Mouse (Mus musculus) ovary, postnatal 36 days (tissue): ENCODE measurements around the gene Fcrl6.
A peak's percentile ranks its signal among the peaks of the same experiment; 100 is the strongest.

ENCODE experiments used
- DNase-seq: peaks from one replicate; pipeline ENCODE4 v3.0.0; 2022; ENCODE audit warnings: low spot score, mixed read lengths

The Fcrl6 gene

DNA sequence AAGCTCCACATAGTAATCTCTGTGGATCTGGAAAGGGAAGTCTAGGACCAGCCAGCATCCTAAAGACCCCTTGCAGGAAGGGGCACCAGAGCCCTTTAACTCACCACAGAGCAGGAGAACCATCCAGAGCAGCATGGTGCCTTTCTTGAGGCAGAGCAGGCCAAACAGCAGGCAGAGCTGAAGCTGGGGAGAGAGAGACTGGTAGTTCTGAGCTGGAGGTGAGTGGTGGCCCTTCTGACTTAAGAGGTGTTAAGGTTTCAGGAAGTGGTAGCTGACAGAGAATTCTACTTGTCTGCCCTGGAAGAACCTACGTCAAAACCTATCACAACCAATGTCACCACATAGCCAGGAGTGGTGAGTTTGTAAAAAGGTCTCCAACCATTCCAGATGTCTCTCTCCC, at the start of gene Fcrl6:
TSS of gene Fcrl6 (minus strand) at position 226 of the 400 bp plus-strand sequence.
- DNase-seq, result no peak

- DNase-seq, result no peak
These were observed 49.1 kb upstream of the Fcrl6 start for GRCm38 (mm10) chr1:172651288-172651987.

GRCm38 (mm10) chr1:172650519-172651287, 48.4 kb upstream of the Fcrl6 start:
- no peak for DNase-seq

- no peak for DNase-seq
These were observed 47.0 kb upstream of the Fcrl6 start for GRCm38 (mm10) chr1:172649396-172649795.

GRCm38 (mm10) chr1:172647236-172647635, 44.9 kb upstream of the Fcrl6 start:
- DNase-seq, result no peak

- DNase-seq, result no peak
These were observed 36.4 kb upstream of the Fcrl6 start for GRCm38 (mm10) chr1:172638781-172639180.

DNA sequence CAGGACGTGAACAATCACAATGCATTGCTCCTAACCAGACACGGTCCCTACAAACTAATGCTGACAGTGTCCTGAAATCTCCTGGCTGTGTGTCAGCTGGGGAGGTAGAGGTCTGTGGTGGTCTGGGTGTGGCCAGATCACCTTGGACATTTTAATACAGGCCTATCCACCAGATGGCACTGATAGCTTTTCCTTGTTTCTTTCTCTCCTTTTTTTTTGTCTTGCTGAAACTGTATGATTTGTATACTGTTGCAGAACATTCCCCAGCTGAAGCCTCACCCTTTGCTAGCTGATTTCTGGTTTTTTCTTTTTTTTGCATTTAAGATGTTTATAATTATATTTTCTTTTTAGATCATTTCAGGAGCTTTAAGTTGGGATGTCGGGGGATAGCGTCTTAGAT, 35.5 kb upstream of the Fcrl6 start:
- no peak for DNase-seq

DNA sequence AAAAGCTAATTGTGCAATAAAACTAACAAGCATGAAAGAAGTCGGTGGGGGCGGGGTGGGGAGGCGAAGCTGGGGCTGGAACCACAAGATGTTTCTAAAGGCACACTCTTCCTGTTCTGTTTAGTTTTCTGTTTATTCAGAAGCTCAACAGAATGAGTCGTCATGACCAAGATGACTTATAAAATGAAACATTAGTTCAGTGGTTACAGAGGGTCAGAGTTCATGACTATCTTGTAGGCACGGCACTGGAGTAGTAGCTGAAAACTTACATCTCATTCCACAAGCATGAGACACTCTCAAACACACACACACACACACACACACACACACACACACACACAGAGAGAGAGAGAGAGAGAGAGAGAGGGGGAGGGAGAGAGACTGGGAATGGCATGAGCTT, 33.9 kb upstream of the Fcrl6 start:
- DNase-seq, result no peak

DNA sequence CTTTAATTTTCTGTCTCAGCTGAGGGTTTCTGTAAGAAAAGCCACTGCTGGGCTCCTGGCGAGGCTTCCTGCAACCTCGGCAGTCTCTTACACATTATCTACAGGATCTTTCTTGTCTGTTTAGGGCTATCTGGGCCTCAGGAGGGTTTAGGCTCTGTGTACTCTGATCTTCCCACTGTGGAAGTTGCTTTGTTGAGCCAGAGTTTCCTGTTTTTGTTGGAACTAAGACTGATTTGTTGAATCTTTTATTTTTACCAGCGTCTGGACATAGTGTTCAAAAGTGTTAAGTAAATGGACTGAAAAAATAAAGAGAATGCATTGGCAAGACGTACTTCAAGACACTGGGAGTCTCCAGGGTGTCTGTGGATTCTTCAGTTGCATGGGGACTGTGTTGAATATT, 32.9 kb upstream of the Fcrl6 start:
- DNase-seq, result no peak

- no peak for DNase-seq
These were observed 31.8 kb upstream of the Fcrl6 start for GRCm38 (mm10) chr1:172634136-172634535.

- DNase-seq, result peak; percentile 96
These were observed 30.3 kb upstream of the Fcrl6 start, which contains the start of gene Dusp23 for GRCm38 (mm10) chr1:172632451-172633326. TSS of gene Dusp23 (minus strand) at chr1:172632962.

GRCm38 (mm10) chr1:172631721-172632120, 29.4 kb upstream of the Fcrl6 start:
- no peak for DNase-seq

DNA sequence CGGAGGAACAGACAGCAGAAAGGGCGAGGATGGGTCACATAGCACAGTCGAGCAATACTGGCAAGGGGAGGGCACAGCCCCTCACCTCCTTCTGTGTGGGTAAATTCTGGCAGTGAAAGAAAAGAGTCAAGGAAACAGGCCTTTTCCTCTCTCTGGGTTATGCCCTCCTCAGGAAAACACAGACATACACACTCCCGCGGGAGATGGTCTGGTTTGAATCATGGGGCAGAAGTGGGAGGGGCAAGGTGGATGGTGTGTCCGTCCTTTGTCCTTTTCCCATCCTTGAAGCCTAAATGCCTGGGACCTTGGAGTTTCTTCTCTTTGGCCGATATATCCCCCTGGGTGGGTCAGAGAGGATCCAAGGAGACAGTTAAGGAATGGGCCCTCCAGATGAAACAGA, 27.5 kb upstream of the Fcrl6 start:
- no peak for DNase-seq

- no peak for DNase-seq
These were observed 24.0 kb upstream of the Fcrl6 start for GRCm38 (mm10) chr1:172626306-172626705.

GRCm38 (mm10) chr1:172624081-172624480, 21.7 kb upstream of the Fcrl6 start:
- DNase-seq, result no peak

DNA sequence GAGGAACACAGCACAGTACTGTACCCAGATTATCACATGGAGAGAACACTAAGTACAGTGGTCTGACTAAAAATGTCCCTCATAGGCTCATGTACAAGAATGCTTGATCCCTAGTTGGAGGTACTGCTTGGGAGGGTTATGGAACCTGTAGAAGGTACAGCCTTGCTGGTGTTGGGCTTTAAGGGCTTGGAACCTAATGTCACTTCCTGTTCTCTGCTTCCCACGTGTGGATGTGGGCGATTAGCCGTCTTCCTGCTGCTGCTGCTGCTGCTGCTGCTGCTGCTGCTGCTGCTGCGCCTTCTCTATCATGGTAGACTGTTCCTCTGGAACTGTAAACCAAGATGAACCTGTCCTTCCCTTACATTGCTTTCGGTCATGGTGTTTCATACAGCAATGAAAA, 21.2 kb upstream of the Fcrl6 start:
- no peak for DNase-seq

GRCm38 (mm10) chr1:172619235-172619634, 16.9 kb upstream of the Fcrl6 start:
- DNase-seq, result peak; percentile 68

DNA sequence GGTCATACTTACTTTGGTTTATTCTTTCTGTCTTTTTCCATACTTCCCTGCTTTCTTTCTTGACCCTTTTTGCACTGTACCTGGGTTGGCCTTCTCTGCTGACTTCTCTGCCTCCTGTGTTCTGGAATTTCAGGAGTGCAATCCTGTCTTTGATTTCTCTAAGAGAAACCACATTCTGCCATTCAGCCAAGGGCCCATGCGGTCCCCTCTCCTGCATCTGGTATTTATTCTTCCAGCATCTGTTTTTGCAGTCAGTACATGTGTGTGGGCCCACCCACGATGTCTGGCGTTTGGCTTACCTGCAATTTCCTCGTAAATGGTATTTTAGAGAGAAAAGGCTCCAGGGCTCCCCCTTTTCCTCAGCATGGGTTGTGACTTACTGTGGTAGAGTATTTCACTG, 15.8 kb upstream of the Fcrl6 start:
- DNase-seq, result no peak

GRCm38 (mm10) chr1:172617365-172618076, 15.2 kb upstream of the Fcrl6 start:
- DNase-seq, result no peak

DNA sequence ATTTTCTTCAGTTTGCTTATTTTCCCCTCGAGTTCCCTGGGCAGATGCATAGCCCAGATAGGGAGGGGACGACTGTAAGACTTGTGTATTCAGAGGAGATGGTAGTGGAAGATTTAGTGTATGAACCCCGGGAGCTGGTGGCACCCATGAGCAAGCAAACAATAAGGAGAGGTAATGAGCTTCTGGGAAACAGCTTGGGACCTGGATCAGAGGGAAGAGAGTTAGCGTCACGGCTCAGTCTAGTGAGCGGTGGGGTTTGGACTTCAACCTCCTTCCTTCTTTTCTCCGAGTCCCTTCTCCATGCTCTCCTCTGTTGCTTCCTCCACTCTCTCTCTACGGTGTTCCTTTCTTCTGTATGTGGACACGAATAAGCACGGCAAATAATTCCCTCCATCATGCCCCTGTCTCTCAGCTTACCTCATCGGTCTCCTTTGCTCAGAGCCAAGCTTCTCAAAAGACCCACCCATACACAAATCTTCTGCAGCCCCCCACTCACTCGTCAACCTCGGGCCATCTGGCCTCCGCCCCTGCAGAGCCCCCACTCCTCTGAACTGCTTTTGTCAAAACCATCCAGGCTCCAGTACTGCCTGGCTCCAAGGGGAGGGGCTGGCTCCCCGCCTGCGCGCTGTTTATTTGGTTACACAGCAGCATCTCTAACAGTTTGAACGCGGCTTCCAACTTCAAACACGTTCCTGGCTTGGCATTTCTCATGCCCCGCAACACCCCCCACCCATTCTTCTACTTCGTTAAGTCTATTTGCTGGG, 14.4 kb upstream of the Fcrl6 start:
- no peak for DNase-seq

DNA sequence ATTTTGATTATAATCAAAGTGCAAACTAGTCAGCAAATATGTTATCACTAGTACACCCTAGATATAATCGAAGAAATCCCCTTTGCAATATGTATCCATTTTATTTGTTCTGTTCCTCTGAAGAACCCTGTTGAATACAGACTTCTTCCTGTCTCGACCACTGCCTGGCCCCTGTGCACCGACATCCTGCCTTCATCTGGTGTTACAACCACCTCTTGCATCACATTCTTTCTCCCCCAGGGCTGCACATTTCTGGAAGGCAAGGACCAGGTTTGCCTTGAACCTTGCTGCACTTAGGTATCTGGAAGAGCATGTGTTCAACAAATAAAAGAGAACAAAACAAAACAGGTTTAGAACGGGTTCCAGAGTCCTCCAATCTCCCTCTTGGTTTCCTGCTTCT, 13.1 kb upstream of the Fcrl6 start:
- DNase-seq, result no peak
